Mouse (Mus musculus): ENCODE data around the gene Taar8b. TPM values are rescaled to one million over a fixed set of nuclear protein-coding genes. Genes with fewer than 3 reads are reported as not detected.
"Not testable (repeated sequence)": the region's sequence is repeated elsewhere in the genome, so short reads cannot be mapped to it uniquely, and the experiment has no call there.

The Taar8b gene
- not detected in 2 replicates for polyA plus RNA-seq (2016; fragmentation: Nextera tagmentation; extraction: Ambion mirVana)

DNA sequence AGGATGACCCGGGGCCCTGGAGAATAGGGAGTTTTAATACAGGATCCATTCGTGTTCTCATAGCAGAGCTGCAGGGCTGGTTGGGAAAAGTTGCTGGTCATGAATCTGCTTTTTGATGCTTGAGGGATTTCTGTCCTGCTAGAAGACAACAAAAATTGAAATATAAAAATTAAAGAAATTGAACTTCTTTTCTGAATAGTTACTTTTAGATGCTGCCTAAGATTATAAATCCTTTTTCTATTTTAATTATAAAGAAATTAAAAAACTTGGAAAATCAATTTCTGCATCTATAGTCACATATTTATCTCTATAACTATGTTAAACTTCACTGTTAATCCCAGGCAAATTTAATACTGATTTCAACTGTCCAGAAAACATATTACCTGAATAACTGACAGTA is at the start of gene Taar8b:
Taar8b (minus strand) TSS at position 101 of the 400 bp plus-strand sequence.
- no peaks in the 10 kb centered on the region for H3K27me3 ChIP-seq (ENCODE audit: insufficient read depth, poor library complexity, severe bottlenecking)
- WGBS, result 64% methylated on average over 2 of the region's 2 CpGs
- H3K36me3 ChIP-seq, result no peaks in the 10 kb centered on the region

DNA sequence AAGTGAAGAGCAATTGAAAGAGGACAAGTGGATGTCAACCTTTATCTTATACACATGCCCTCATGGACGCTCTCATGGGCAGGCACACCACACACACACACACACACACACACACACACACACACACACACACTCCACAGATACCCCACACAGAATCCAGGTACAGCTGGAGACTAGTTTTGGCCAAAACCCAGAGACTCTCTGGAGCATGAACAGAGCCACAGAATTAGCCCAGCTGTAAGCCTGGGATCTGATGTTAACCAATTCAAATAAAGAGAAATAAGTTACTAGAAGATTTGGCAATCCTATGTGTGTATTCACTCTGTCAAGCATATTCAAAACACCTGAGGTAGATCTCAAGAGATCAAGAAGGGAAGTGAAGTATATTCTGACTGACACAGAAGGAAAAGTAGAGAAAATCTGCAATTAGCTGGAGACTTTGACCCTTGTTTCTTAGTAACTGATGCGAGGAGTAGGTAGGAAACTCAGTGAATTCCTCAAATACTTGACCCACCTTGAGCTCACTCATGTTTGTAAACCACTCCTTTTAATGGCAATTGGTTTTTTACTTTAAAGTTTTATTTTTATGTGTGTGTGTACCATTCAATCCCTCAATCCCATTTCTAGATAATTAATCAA is 46.6 kb upstream of the Taar8b start:
- Histone ChIP-seq H3K9me3 (no peaks in the 10 kb centered on the region), H3K4me3 (no peak overlapping the region), H3K36me3 (no peaks in the 10 kb centered on the region), H3K27me3 (ENCODE audit: insufficient read depth, poor library complexity, severe bottlenecking) (no peaks in the 10 kb centered on the region), H3K27ac (no peak overlapping the region), H3K4me1 (0 out of 2 replicates have a peak, but pooled peaks cover 7% of the 10 kb centered on the region)
- DNase-seq (ENCODE audit: low spot score), result no peak
- 74% methylated on average over 2 of the region's 2 CpGs for WGBS

More for the DNA sequence above, at the start of gene Taar8b:
- Histone ChIP-seq H3K4me1 (no peaks in the 10 kb centered on the region), H3K27ac (no peak within 1 kb of the TSS), H3K4me3 (no peak within 1 kb of the TSS), H3K9me3 (no peaks in the 10 kb centered on the region)
- DNase-seq (ENCODE audit: low spot score), result no peak

GRCm38 (mm10) chr10:24134071-24134645 is 42.1 kb upstream of the Taar8b start:
- Histone ChIP-seq H3K27me3 (ENCODE audit: insufficient read depth, poor library complexity, severe bottlenecking) (no peaks in the 10 kb centered on the region), H3K4me3 (no peak overlapping the region), H3K4me1 (peaks cover 17% of the 10 kb centered on the region), H3K9me3 (no peaks in the 10 kb centered on the region), H3K27ac (no peak overlapping the region), H3K36me3 (no peaks in the 10 kb centered on the region)
- 39% methylated on average over 7 of the region's 7 CpGs for WGBS
- DNase-seq (ENCODE audit: low spot score), result no peak

GRCm38 (mm10) chr10:24133132-24133531 is 41.0 kb upstream of the Taar8b start:
- Histone ChIP-seq H3K4me1 (peaks cover 17% of the 10 kb centered on the region), H3K36me3 (no peaks in the 10 kb centered on the region), H3K27ac (peak overlapping the region; percentile 42; the same call in 1 of the 2 replicates), H3K4me3 (no peak overlapping the region), H3K9me3 (no peaks in the 10 kb centered on the region), H3K27me3 (ENCODE audit: insufficient read depth, poor library complexity, severe bottlenecking) (no peaks in the 10 kb centered on the region)
- DNase-seq (ENCODE audit: low spot score), result no peak
- 24% methylated on average over 2 of the region's 2 CpGs for WGBS

DNA sequence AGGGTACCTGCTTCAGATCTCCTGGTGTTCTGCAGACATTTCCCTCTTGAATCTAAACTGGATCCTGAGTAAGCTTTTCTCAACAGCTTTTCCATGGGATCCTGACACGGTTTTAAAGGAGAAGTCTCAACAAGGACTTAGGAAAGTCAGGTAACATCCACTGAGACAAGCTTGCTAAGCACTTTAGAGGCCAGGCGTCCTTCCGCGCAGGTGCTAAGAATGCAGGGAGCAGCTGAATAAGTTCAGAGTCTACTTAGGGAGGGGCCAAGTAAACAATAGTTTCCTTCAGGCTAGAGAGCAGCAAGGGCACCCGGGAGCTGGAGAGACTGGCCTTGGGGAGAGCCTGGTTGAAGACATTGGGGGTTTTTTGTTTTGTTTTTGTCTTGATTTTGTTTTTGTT is 40.2 kb upstream of the Taar8b start:
- Histone ChIP-seq H3K4me3 (no peak overlapping the region), H3K27ac (peak overlapping the region; percentile 48; the same call in 1 of the 2 replicates), H3K4me1 (peaks cover 17% of the 10 kb centered on the region), H3K9me3 (no peaks in the 10 kb centered on the region), H3K27me3 (ENCODE audit: insufficient read depth, poor library complexity, severe bottlenecking) (no peaks in the 10 kb centered on the region), H3K36me3 (no peaks in the 10 kb centered on the region)
- WGBS, result 17% methylated on average over 5 of the region's 5 CpGs
- DNase-seq (ENCODE audit: low spot score), result no peak

- Histone ChIP-seq H3K4me3 (peak overlapping the region; percentile 42), H3K27me3 (ENCODE audit: insufficient read depth, poor library complexity, severe bottlenecking) (no peaks in the 10 kb centered on the region), H3K36me3 (no peaks in the 10 kb centered on the region), H3K4me1 (peaks cover 17% of the 10 kb centered on the region), H3K9me3 (no peaks in the 10 kb centered on the region), H3K27ac (0 out of 2 replicates have a peak overlapping the region, but pooled peaks have one; percentile 62)
- DNase-seq (ENCODE audit: low spot score), result no peak
- WGBS, result 30% methylated on average over 9 of the region's 9 CpGs
These were observed 39.6 kb upstream of the Taar8b start for GRCm38 (mm10) chr10:24131451-24132262.

- DNase-seq (ENCODE audit: low spot score), result no peak
- H3K36me3 ChIP-seq, result no peaks in the 10 kb centered on the region
- no peaks in the 10 kb centered on the region for H3K27me3 ChIP-seq (ENCODE audit: insufficient read depth, poor library complexity, severe bottlenecking)
- peaks cover 4% of the 10 kb centered on the region; the same call in 1 of the 2 replicates for H3K9me3 ChIP-seq
- H3K4me1 ChIP-seq, result no peaks in the 10 kb centered on the region
- H3K4me3 ChIP-seq, result no peak overlapping the region
- no peak overlapping the region for H3K27ac ChIP-seq
- 49% methylated on average over 6 of the region's 6 CpGs for WGBS
These were observed 19.2 kb upstream of the Taar8b start for GRCm38 (mm10) chr10:24111116-24111778.

DNA sequence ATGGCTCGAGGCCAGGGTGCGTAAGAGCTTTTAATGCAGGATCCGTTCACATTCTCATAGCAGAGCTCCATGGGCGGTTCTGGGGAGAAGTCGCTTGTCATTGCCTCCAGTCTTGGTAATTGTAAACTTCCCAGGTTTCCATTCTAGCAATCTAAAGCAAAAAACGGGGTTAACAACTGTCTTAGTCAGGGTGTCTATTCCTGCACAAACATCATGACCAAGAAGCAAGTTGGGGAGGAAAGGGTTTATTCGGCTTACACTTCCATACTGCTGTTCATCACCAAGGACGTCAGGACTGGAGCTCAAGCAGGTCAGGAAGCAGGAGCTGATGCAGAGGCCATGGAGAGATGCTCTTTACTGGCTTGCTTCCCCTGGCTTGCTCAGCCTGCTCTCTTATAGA is 17.3 kb upstream of the Taar8b start, which contains the start of gene Taar9:
Taar9 (minus strand) TSS at position 101 of the 400 bp plus-strand sequence.
- not testable (repeated sequence) for H3K4me1 ChIP-seq; H3K27ac ChIP-seq; DNase-seq (ENCODE audit: low spot score); H3K36me3 ChIP-seq; H3K4me3 ChIP-seq; H3K27me3 ChIP-seq (ENCODE audit: insufficient read depth, poor library complexity, severe bottlenecking); H3K9me3 ChIP-seq
- 80% methylated on average over 8 of the region's 8 CpGs for WGBS

GRCm38 (mm10) chr10:24108236-24108635 is 16.1 kb upstream of the Taar8b start:
- Histone ChIP-seq H3K27ac (no peak overlapping the region), H3K4me3 (no peak overlapping the region), H3K36me3 (no peaks in the 10 kb centered on the region), H3K9me3 (no peaks in the 10 kb centered on the region), H3K27me3 (ENCODE audit: insufficient read depth, poor library complexity, severe bottlenecking) (no peaks in the 10 kb centered on the region), H3K4me1 (no peaks in the 10 kb centered on the region)
- no peak for DNase-seq (ENCODE audit: low spot score)
- 70% methylated on average over 3 of the region's 3 CpGs for WGBS

GRCm38 (mm10) chr10:24107747-24108146 is 15.7 kb upstream of the Taar8b start:
- H3K4me3 ChIP-seq, result no peak overlapping the region
- no peaks in the 10 kb centered on the region for H3K9me3 ChIP-seq
- H3K36me3 ChIP-seq, result no peaks in the 10 kb centered on the region
- no peaks in the 10 kb centered on the region for H3K4me1 ChIP-seq
- H3K27ac ChIP-seq, result no peak overlapping the region
- 65% methylated on average over 5 of the region's 5 CpGs for WGBS
- no peak for DNase-seq (ENCODE audit: low spot score)
- no peaks in the 10 kb centered on the region for H3K27me3 ChIP-seq (ENCODE audit: insufficient read depth, poor library complexity, severe bottlenecking)

DNA sequence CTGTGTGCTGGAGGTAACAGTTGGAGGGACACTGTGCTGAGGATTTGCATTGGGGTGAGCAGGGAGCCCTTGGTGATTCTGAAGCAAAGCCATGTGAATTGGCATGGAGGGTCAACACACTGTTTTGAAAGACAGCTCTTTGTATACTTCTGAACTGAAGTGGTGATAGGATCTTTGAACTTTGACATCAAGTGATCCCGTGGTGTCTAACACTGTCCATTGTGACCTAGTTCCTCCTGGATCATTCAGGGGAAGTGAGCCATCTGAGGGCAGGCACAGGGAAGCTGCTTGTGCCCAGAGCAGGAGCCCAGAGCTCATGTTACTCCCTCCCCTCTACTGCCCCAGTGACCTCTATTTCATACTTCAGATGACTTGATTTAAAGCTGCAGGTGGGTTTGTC is 11.2 kb upstream of the Taar8b start:
- H3K4me1 ChIP-seq; H3K27me3 ChIP-seq (ENCODE audit: insufficient read depth, poor library complexity, severe bottlenecking); H3K9me3 ChIP-seq; H3K27ac ChIP-seq; H3K4me3 ChIP-seq; DNase-seq (ENCODE audit: low spot score); H3K36me3 ChIP-seq: not testable (repeated sequence)
- 21% methylated on average over 1 of the region's 1 CpGs for WGBS

GRCm38 (mm10) chr10:24101812-24102211 is 9.7 kb upstream of the Taar8b start, which contains the start of gene Taar8c:
TSS of gene Taar8c (minus strand) at chr10:24101912.
- DNase-seq (ENCODE audit: low spot score); H3K27ac ChIP-seq; H3K27me3 ChIP-seq (ENCODE audit: insufficient read depth, poor library complexity, severe bottlenecking); H3K36me3 ChIP-seq; H3K4me1 ChIP-seq; H3K9me3 ChIP-seq; H3K4me3 ChIP-seq: not testable (repeated sequence)
- 72% methylated on average over 1 of the region's 3 CpGs for WGBS
